8 mouse cellular contexts compared by ENCODE assay signal in the genomic region with DNA sequence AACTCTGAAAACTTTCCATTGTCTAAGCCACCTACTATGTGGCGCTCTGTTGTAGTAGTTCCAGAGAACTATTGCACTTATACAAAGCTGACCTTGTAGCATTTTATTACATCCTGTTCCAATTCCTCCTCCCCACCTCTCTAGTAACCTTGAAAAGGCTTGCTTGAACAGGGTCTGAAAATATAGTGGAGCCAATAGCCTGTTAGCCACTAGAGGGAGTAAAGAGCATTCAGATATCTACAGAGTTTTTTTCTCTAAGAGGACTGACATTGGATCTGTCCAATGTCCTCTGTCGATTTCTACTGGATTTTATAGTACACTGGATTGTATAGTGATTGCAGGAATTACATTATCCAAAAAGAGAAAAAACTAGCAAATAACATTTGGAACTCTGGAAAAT. TPM values are rescaled to one million over a fixed set of nuclear protein-coding genes. Genes with fewer than 3 reads are reported as not detected.
A peak's percentile ranks its signal among the peaks of the same experiment; 100 is the strongest.
DNase-seq lines count a peak whose midpoint lies in the region; ATAC-seq and TF ChIP-seq lines count a peak whose summit lies in the region.
"Had no signal": no experiment of that assay in that cellular context is flagged by ENCODE, and none has a peak within 500 bp of the region (broad histone marks: within the 10 kb centered on the region; RNA-seq: fewer than 3 reads in every experiment).

No protein-coding gene starts in this region.

- no peak for TF ChIP-seq POLR2A in liver, adult 2 months (IDR thresholded peaks at IDR 0.05; ENCODE audit: extremely low read depth, insufficient read depth, low read length)

- no peak overlapping the region for H3K27ac ChIP-seq in liver, adult 2 months (replicated peaks; ENCODE audit: insufficient read depth, low read depth, low read length)
- H3K27ac ChIP-seq: liver, embryonic 15.5 days had no signal

- H3K9me3 ChIP-seq in G1E (replicated peaks), result no peaks in the 10 kb centered on the region
- H3K9me3 ChIP-seq: liver, embryonic 15.5 days had no signal

- H3K79me2 ChIP-seq in liver, adult 2 months (ENCODE audit: control insufficient read depth, insufficient read depth, low read length), result no peaks in the 10 kb centered on the region

- no peak overlapping the region for H3K9ac ChIP-seq in liver, adult 2 months (ENCODE audit: low read depth, low read length)
- H3K9ac ChIP-seq: liver, embryonic 15.5 days had no signal

- TF ChIP-seq CTCF in liver, adult 2 months (IDR thresholded peaks at IDR 0.05; ENCODE audit: low read depth, low read length), result peak; percentile 7; the same call in 1 of the 2 replicates
- peak; percentile 34 for TF ChIP-seq CTCF in G1E (IDR thresholded peaks at IDR 0.05; ENCODE audit: low read depth, low read length)

- no peak overlapping the region for H3K4me3 ChIP-seq in liver, adult 2 months (ENCODE audit: insufficient read depth, low read depth, low read length)
- H3K4me3 ChIP-seq in G1E (ENCODE audit: low read depth, low read length), result no peak overlapping the region
- H3K4me3 ChIP-seq: liver, embryonic 15.5 days had no signal

- no peaks in the 10 kb centered on the region for H3K36me3 ChIP-seq in liver, adult 2 months (ENCODE audit: control insufficient read depth, insufficient read depth, low read length)
- peaks cover 2% of the 10 kb centered on the region for H3K36me3 ChIP-seq in G1E (replicated peaks)
- H3K36me3 ChIP-seq: liver, embryonic 15.5 days had no signal

- 23% methylated on average over 2 of the region's 2 CpGs for WGBS in liver, adult 2 months

- no peaks in the 10 kb centered on the region for H3K4me1 ChIP-seq in liver, adult 2 months (ENCODE audit: control insufficient read depth, insufficient read depth, low read length)
- H3K4me1 ChIP-seq in G1E (ENCODE audit: insufficient read depth, low read depth, low read length), result no peaks in the 10 kb centered on the region
- H3K4me1 ChIP-seq: liver, embryonic 15.5 days had no signal

- no peaks in the 10 kb centered on the region for H3K27me3 ChIP-seq in liver, adult 2 months (ENCODE audit: control insufficient read depth, insufficient read depth, low read length)
- H3K27me3 ChIP-seq in G1E (ENCODE audit: insufficient read depth, low read length), result no peaks in the 10 kb centered on the region
- H3K27me3 ChIP-seq: liver, embryonic 15.5 days had no signal

- peak; percentile 11 for DNase-seq in liver, adult 2 months (ENCODE audit: extremely low read depth, low read depth, low spot score)
- DNase-seq in liver (no peak), G1E (ENCODE audit: low spot score) (peak; percentile 37)
- peak; percentile 37 for DNase-seq in c-Kit-positive CD71-negative TER-119-negative erythroid progenitor cells, embryonic 14.5 days (ENCODE audit: low read depth)
- no peak for DNase-seq in cerebellum, adult 11-12 months
- no peak for DNase-seq in ovary, postnatal 14 days (ENCODE audit: low spot score)

- no peak; the same call in 1 of the 2 replicates for ATAC-seq in G1E (ENCODE audit: extremely low read depth, insufficient number of reproducible peaks, low FRiP score, poor library complexity, severe bottlenecking)
- ATAC-seq in megakaryocyte, adult 5-6 weeks (ENCODE audit: poor library complexity, severe bottlenecking), result peak; percentile 59

RNA-seq across cellular contexts. Expression of a gene that starts 6.9 kb away (rescaled TPM):
- total RNA-seq in liver, adult 2 months (2014; rRNA removed), result not detected in 2 replicates
- polyA plus RNA-seq in liver, adult 2 months (2012; rRNA removed), result not detected in 2 replicates
- total RNA-seq in G1E (2014; fragmentation: Nextera tagmentation), result 0.68 and 1.6 TPM in 2 replicates
- total RNA-seq in G1E (2017), result 1.7 and 3.4 TPM in 2 replicates
- 2.7 and 7.0 TPM in 2 replicates for polyA plus RNA-seq in G1E (2012)
- 0.89 and 1.6 TPM in 2 replicates for total RNA-seq in megakaryocyte, adult 5-6 weeks (2015)
- total RNA-seq in megakaryocyte, adult 5-6 weeks (2017), result 0.33 and 1.1 TPM in 2 replicates

RNA-seq across cellular contexts. Expression of a gene that starts 7.2 kb away (rescaled TPM):
- total RNA-seq in liver, adult 2 months (2014; rRNA removed), result under 0.01 and 0.09 TPM in 2 replicates
- polyA plus RNA-seq in liver, adult 2 months (2012; rRNA removed), result 0.01 TPM in 1 of 2 replicates, not detected in the other
- total RNA-seq in G1E (2014; fragmentation: Nextera tagmentation), result 0.29 and 0.90 TPM in 2 replicates
- 0.44 and 0.81 TPM in 2 replicates for total RNA-seq in G1E (2017)
- polyA plus RNA-seq in G1E (2012), result 0.11 and 0.13 TPM in 2 replicates
- 0.66 and 0.89 TPM in 2 replicates for total RNA-seq in megakaryocyte, adult 5-6 weeks (2015)
- total RNA-seq in megakaryocyte, adult 5-6 weeks (2017), result 0.20 and 0.33 TPM in 2 replicates

Comparison
In these comparisons a context has a peak if more than half of its experiments do, and no peak if none do; other contexts are left out.
1. DNase-seq: peak in liver, adult 2 months (single experiment), G1E (single experiment) and c-Kit-positive CD71-negative TER-119-negative erythroid progenitor cells, embryonic 14.5 days (single experiment); none in liver (single experiment), cerebellum, adult 11-12 months (single experiment) and ovary, postnatal 14 days (single experiment).